15 mouse cellular contexts compared by ENCODE assay signal in genomic region chr1:106630973-106631372, GRCm38 (mm10).
DNase-seq lines count a peak whose midpoint lies in the region; ATAC-seq lines count a peak whose summit lies in the region.
"Had no signal": no experiment of that assay in that cellular context is flagged by ENCODE, and none has a peak within 500 bp of the region (broad histone marks: within the 10 kb centered on the region; RNA-seq: fewer than 3 reads in every experiment).

No protein-coding gene starts in this region.

- 0 out of 2 replicates have a peak overlapping the region, but pooled peaks have one; percentile 5 for H3K27ac ChIP-seq in forebrain, embryonic 15.5 days (replicated peaks)
- H3K27ac ChIP-seq in forebrain, embryonic 16.5 days (ENCODE audit: low read length): no peak overlapping the region
- H3K27ac ChIP-seq in hindbrain, embryonic 15.5 days (replicated peaks): peak overlapping the region; percentile 16; the same call in 1 of the 2 replicates
- no peak overlapping the region for H3K27ac ChIP-seq in hindbrain, embryonic 11.5 days (ENCODE audit: low read depth, low read length)
- peak overlapping the region; percentile 85 for H3K27ac ChIP-seq in lung, embryonic 15.5 days
- peak overlapping the region; percentile 49; the same call in 1 of the 2 replicates for H3K27ac ChIP-seq in stomach, embryonic 14.5 days (ENCODE audit: low read length)
- H3K27ac ChIP-seq: left cerebral cortex, adult 2 months had no signal

- no peak overlapping the region for H3K4me2 ChIP-seq in forebrain, embryonic 15.5 days (replicated peaks)
- no peak overlapping the region for H3K4me2 ChIP-seq in forebrain, embryonic 16.5 days (ENCODE audit: low read length)
- no peak overlapping the region for H3K4me2 ChIP-seq in hindbrain, embryonic 15.5 days
- H3K4me2 ChIP-seq in hindbrain, embryonic 11.5 days (replicated peaks; ENCODE audit: low read depth, low read length): no peak overlapping the region
- H3K4me2 ChIP-seq in lung, embryonic 15.5 days: no peak overlapping the region
- no peak overlapping the region for H3K4me2 ChIP-seq in stomach, embryonic 14.5 days (replicated peaks; ENCODE audit: low read depth, low read length)

- H3K4me1 ChIP-seq in forebrain, embryonic 15.5 days: peaks cover 22% of the 10 kb centered on the region
- peaks cover 14% of the 10 kb centered on the region for H3K4me1 ChIP-seq in forebrain, embryonic 16.5 days (replicated peaks; ENCODE audit: control insufficient read depth, insufficient read depth, low read length)
- peaks cover 19% of the 10 kb centered on the region for H3K4me1 ChIP-seq in hindbrain, embryonic 15.5 days (replicated peaks)
- peaks cover 2% of the 10 kb centered on the region; the same call in 1 of the 2 replicates for H3K4me1 ChIP-seq in hindbrain, embryonic 11.5 days (replicated peaks; ENCODE audit: control insufficient read depth, insufficient read depth, low read length)
- H3K4me1 ChIP-seq in lung, embryonic 15.5 days: peaks cover 39% of the 10 kb centered on the region
- H3K4me1 ChIP-seq in stomach, embryonic 14.5 days (ENCODE audit: control insufficient read depth, insufficient read depth, low read length): peaks cover 34% of the 10 kb centered on the region

- 87% methylated on average over 2 of the region's 2 CpGs for WGBS in forebrain, embryonic 15.5 days
- 85% methylated on average over 2 of the region's 2 CpGs for WGBS in forebrain, embryonic 16.5 days
- 81% methylated on average over 2 of the region's 2 CpGs for WGBS in hindbrain, embryonic 15.5 days
- WGBS in hindbrain, embryonic 11.5 days: 82% methylated on average over 2 of the region's 2 CpGs
- 18% methylated on average over 2 of the region's 2 CpGs for WGBS in lung, embryonic 15.5 days
- WGBS in stomach, embryonic 14.5 days: 48% methylated on average over 2 of the region's 2 CpGs

- no peaks in the 10 kb centered on the region for H3K36me3 ChIP-seq in forebrain, embryonic 15.5 days
- H3K36me3 ChIP-seq in forebrain, embryonic 16.5 days (ENCODE audit: control insufficient read depth, insufficient read depth): no peaks in the 10 kb centered on the region
- H3K36me3 ChIP-seq in hindbrain, embryonic 15.5 days: no peaks in the 10 kb centered on the region
- H3K36me3 ChIP-seq in hindbrain, embryonic 11.5 days (ENCODE audit: control insufficient read depth, insufficient read depth, low read length): no peaks in the 10 kb centered on the region
- no peaks in the 10 kb centered on the region for H3K36me3 ChIP-seq in lung, embryonic 15.5 days
- H3K36me3 ChIP-seq in stomach, embryonic 14.5 days (ENCODE audit: control insufficient read depth, insufficient read depth, low read length): no peaks in the 10 kb centered on the region

- no peak for DNase-seq in hindbrain, embryonic 11.5 days (ENCODE audit: low spot score)
- DNase-seq in lung, postnatal 25 days (ENCODE audit: low spot score): no peak
- no peak for DNase-seq in adrenal gland, postnatal 4 days (ENCODE audit: low spot score in 2 of 2)
- DNase-seq: cerebellum, adult 18-20 months; liver; lung, postnatal 4 days; spleen, adult 18-20 months had no signal

- H3K9ac ChIP-seq in forebrain, embryonic 15.5 days (replicated peaks): no peak overlapping the region
- H3K9ac ChIP-seq in forebrain, embryonic 16.5 days (replicated peaks; ENCODE audit: low read depth, low read length): no peak overlapping the region
- H3K9ac ChIP-seq in hindbrain, embryonic 15.5 days: no peak overlapping the region
- no peak overlapping the region for H3K9ac ChIP-seq in hindbrain, embryonic 11.5 days (ENCODE audit: low read depth, low read length)
- H3K9ac ChIP-seq in lung, embryonic 15.5 days: no peak overlapping the region
- H3K9ac ChIP-seq in stomach, embryonic 14.5 days (replicated peaks; ENCODE audit: low read depth, low read length): no peak overlapping the region

- no peaks in the 10 kb centered on the region for H3K27me3 ChIP-seq in forebrain, embryonic 15.5 days
- no peaks in the 10 kb centered on the region for H3K27me3 ChIP-seq in forebrain, embryonic 16.5 days (replicated peaks; ENCODE audit: control insufficient read depth, insufficient read depth, low read length)
- no peaks in the 10 kb centered on the region for H3K27me3 ChIP-seq in hindbrain, embryonic 15.5 days
- H3K27me3 ChIP-seq in hindbrain, embryonic 11.5 days (ENCODE audit: control insufficient read depth, insufficient read depth, low read length): no peaks in the 10 kb centered on the region
- no peaks in the 10 kb centered on the region for H3K27me3 ChIP-seq in lung, embryonic 15.5 days
- no peaks in the 10 kb centered on the region for H3K27me3 ChIP-seq in stomach, embryonic 14.5 days (ENCODE audit: control insufficient read depth, insufficient read depth, low read length)
- H3K27me3 ChIP-seq: Patski had no signal

- no peak for ATAC-seq in forebrain, embryonic 15.5 days (replicated peaks)
- ATAC-seq in forebrain, embryonic 16.5 days: no peak
- ATAC-seq in hindbrain, embryonic 15.5 days (ENCODE audit: low FRiP score, low read depth): no peak
- ATAC-seq in hindbrain, embryonic 11.5 days (ENCODE audit: low FRiP score): no peak
- no peak for ATAC-seq in lung, embryonic 15.5 days (ENCODE audit: borderline replicate concordance, extremely low read depth, low FRiP score, low TSS enrichment)
- ATAC-seq in stomach, embryonic 14.5 days (ENCODE audit: insufficient number of reproducible peaks, insufficient read depth, low FRiP score, low read depth): peak; percentile 14; the same call in 1 of the 2 replicates

- H3K4me3 ChIP-seq in forebrain, embryonic 15.5 days: no peak overlapping the region
- H3K4me3 ChIP-seq in forebrain, embryonic 16.5 days (replicated peaks; ENCODE audit: low read length): no peak overlapping the region
- H3K4me3 ChIP-seq in hindbrain, embryonic 15.5 days: no peak overlapping the region
- no peak overlapping the region for H3K4me3 ChIP-seq in hindbrain, embryonic 11.5 days (ENCODE audit: low read depth, low read length)
- no peak overlapping the region for H3K4me3 ChIP-seq in lung, embryonic 15.5 days
- no peak overlapping the region for H3K4me3 ChIP-seq in stomach, embryonic 14.5 days (ENCODE audit: low read depth, low read length)
- H3K4me3 ChIP-seq: erythroblast, embryonic 14.5 days; left cerebral cortex, adult 2 months had no signal

- no peaks in the 10 kb centered on the region for H3K9me3 ChIP-seq in forebrain, embryonic 15.5 days
- no peaks in the 10 kb centered on the region for H3K9me3 ChIP-seq in forebrain, embryonic 16.5 days (ENCODE audit: control insufficient read depth, low read length)
- H3K9me3 ChIP-seq in hindbrain, embryonic 15.5 days: no peaks in the 10 kb centered on the region
- no peaks in the 10 kb centered on the region for H3K9me3 ChIP-seq in hindbrain, embryonic 11.5 days (ENCODE audit: control insufficient read depth, low read length)
- no peaks in the 10 kb centered on the region for H3K9me3 ChIP-seq in lung, embryonic 15.5 days
- no peaks in the 10 kb centered on the region for H3K9me3 ChIP-seq in stomach, embryonic 14.5 days (ENCODE audit: control insufficient read depth, low read depth, low read length)

Comparison
In these comparisons a context has a peak if more than half of its experiments do, and no peak if none do; other contexts are left out.
1. H3K27ac ChIP-seq: peak in forebrain, embryonic 15.5 days (single experiment), hindbrain, embryonic 15.5 days (single experiment), lung, embryonic 15.5 days (single experiment) and stomach, embryonic 14.5 days (single experiment); none in forebrain, embryonic 16.5 days (single experiment) and hindbrain, embryonic 11.5 days (single experiment).